In genomic region chr2:167004099-167004854, GRCm38 (mm10) we compare ENCODE assay signal across 1 mouse cellular context.
TF ChIP-seq lines count a peak whose summit lies in the region.

No protein-coding gene starts in this region.

TF ChIP-seq in MEL, 35 proteins besides CTCF, POLR2A, EP300 and RAD21 (continued from another document):
- TF ChIP-seq ZKSCAN1 (IDR thresholded peaks at IDR 0.05; ENCODE audit: low read depth, low read length) (no peak), MXI1 (IDR thresholded peaks at IDR 0.05; ENCODE audit: low read depth, low read length) (peak; percentile 27; the same call in 1 of the 2 replicates), UBTF (IDR thresholded peaks at IDR 0.05; ENCODE audit: borderline replicate concordance, insufficient read depth, low read depth, low read length) (no peak), NELFE (IDR thresholded peaks at IDR 0.05; ENCODE audit: low read depth, low read length) (no peak), BHLHE40 (IDR thresholded peaks at IDR 0.05; ENCODE audit: borderline replicate concordance, low read depth, low read length) (0 out of 2 replicates have a peak, but pooled peaks have one; percentile 15), TCF12 (IDR thresholded peaks at IDR 0.05; ENCODE audit: low read depth, low read length) (no peak), CHD2 (IDR thresholded peaks at IDR 0.05; ENCODE audit: low read length) (no peak), KAT2A (conservative IDR thresholded peaks at IDR 0.05; ENCODE audit: low read depth, low read length) (no peak), POLR2AphosphoS2 (IDR thresholded peaks at IDR 0.05; ENCODE audit: low read length) (no peak), MAFK (IDR thresholded peaks at IDR 0.05; ENCODE audit: borderline replicate concordance, low read depth, low read length) (no peak), POLR2AphosphoS5 (IDR thresholded peaks at IDR 0.05; ENCODE audit: borderline replicate concordance, low read depth, low read length) (no peak), CHD1 (IDR thresholded peaks at IDR 0.05; ENCODE audit: low read depth, low read length) (no peak), USF2 (IDR thresholded peaks at IDR 0.05; ENCODE audit: borderline replicate concordance in 1 of 2, insufficient read depth in 1 of 2, low read depth in 1 of 2, low read length in 2 of 2) (no peak), SMC3 (IDR thresholded peaks at IDR 0.05; ENCODE audit: low read depth, low read length) (peak; percentile 83), MAZ (IDR thresholded peaks at IDR 0.05; ENCODE audit: low read depth, low read length) (no peak), ZNF384 (IDR thresholded peaks at IDR 0.05; ENCODE audit: low read depth, low read length) (no peak), HCFC1 (IDR thresholded peaks at IDR 0.05; ENCODE audit: low read depth, low read length) (peak; percentile 41; the same call in 1 of the 2 replicates), RCOR1 (IDR thresholded peaks at IDR 0.05; ENCODE audit: low read depth, low read length) (no peak), MYC (IDR thresholded peaks at IDR 0.05; ENCODE audit: low read depth, low read length) (0 out of 2 replicates have a peak, but pooled peaks have one; percentile 51), TBP (IDR thresholded peaks at IDR 0.05; ENCODE audit: low read depth, low read length) (no peak), JUND (IDR thresholded peaks at IDR 0.05; ENCODE audit: low read depth, low read length) (no peak), ZC3H11A (IDR thresholded peaks at IDR 0.05; ENCODE audit: low read depth, low read length) (peak; percentile 82), ZMIZ1 (IDR thresholded peaks at IDR 0.05; ENCODE audit: low read depth, low read length) (no peak), SIN3A (IDR thresholded peaks at IDR 0.05; ENCODE audit: low read length) (peak; percentile 59; the same call in 1 of the 2 replicates), ELF1 (IDR thresholded peaks at IDR 0.05; ENCODE audit: low read depth, low read length) (no peak), E2F4 (IDR thresholded peaks at IDR 0.05; ENCODE audit: borderline replicate concordance, low read depth, low read length) (no peak), GABPA (IDR thresholded peaks at IDR 0.05; ENCODE audit: low read depth, low read length) (no peak), MAX (IDR thresholded peaks at IDR 0.05; ENCODE audit: low read length) (no peak)
